Mouse (Mus musculus) C2C12 (cell line): Measurements from ENCODE around the gene Slc22a2. TPM values are rescaled to one million over a fixed set of nuclear protein-coding genes. Genes with fewer than 3 reads are reported as not detected.

Source experiments
- H3K27me3 ChIP-seq: one replicate; pipeline ENCODE4 v1.6.1; 2011; ENCODE audit not compliant: control insufficient read depth, insufficient read depth, insufficient read length
- H3K36me3 ChIP-seq: one replicate; pipeline ENCODE4 v1.6.1; 2011; ENCODE audit not compliant: control insufficient read depth, insufficient read depth
- H3K4me3 ChIP-seq: one replicate; pipeline ENCODE4 v1.5.1; 2011; ENCODE audit warnings: mild to moderate bottlenecking, control low read depth; ENCODE audit not compliant: poor library complexity, insufficient read depth, severe bottlenecking
- H3K79me2 ChIP-seq: one replicate; pipeline ENCODE4 v1.6.1; 2011; ENCODE audit not compliant: control insufficient read depth, insufficient read depth
- H3K79me3 ChIP-seq: one replicate; pipeline ENCODE4 v1.6.1; 2011; ENCODE audit warnings: low read depth, control low read depth
- H3ac ChIP-seq: one replicate; pipeline ENCODE3; 2011; ENCODE audit warnings: low read depth; ENCODE audit not compliant: control insufficient read depth, insufficient read length
- CEBPB ChIP-seq: IDR thresholded peaks from one replicate; pipeline ENCODE4 v1.6.1; 2011; ENCODE audit warnings: low read depth, mild to moderate bottlenecking, control low read depth, moderate library complexity
- CTCF ChIP-seq: IDR thresholded peaks from one replicate; pipeline ENCODE4 v1.5.1; 2011; ENCODE audit not compliant: control insufficient read depth, insufficient read depth, insufficient read length
- FOSL1 ChIP-seq: IDR thresholded peaks from one replicate; pipeline ENCODE4 v1.8.0; 2011; ENCODE audit warnings: mild to moderate bottlenecking, low read length; ENCODE audit not compliant: poor library complexity, insufficient read depth, severe bottlenecking
- MAX ChIP-seq: IDR thresholded peaks from one replicate; pipeline ENCODE4 v1.6.1; 2011; ENCODE audit warnings: mild to moderate bottlenecking, control low read depth
- MYOD1 ChIP-seq: IDR thresholded peaks from one replicate; pipeline ENCODE4 v1.6.1; 2011; ENCODE audit warnings: low read depth; ENCODE audit not compliant: control insufficient read depth, insufficient read length
- MYOG ChIP-seq: IDR thresholded peaks from one replicate; pipeline ENCODE4 v1.6.1; 2011; ENCODE audit not compliant: control insufficient read depth, insufficient read length; ENCODE audit errors: extremely low read depth
- USF1 ChIP-seq: IDR thresholded peaks from one replicate; pipeline ENCODE4 v1.6.1; 2011; ENCODE audit warnings: low read depth, mild to moderate bottlenecking, control low read depth, moderate library complexity
- polyA plus RNA-seq: library from polyadenylated mRNA; unstranded; fragments of >200 nt; fragmentation: generic; extraction: Trizol; gene quantifications from one replicate; pipeline ENCODE4 v1.2.1, GENCODE M21; 2012; ENCODE audit warnings: missing spikeins

Slc22a2 gene
- polyA plus RNA-seq, 1 experiment, result not detected

GRCm38 (mm10) chr17:12590911-12591625 lies 7.1 kb downstream of the Slc22a2 start:
- H3K79me2 ChIP-seq, result no peaks in the 10 kb centered on the region
- peaks cover 10% of the 10 kb centered on the region for H3K27me3 ChIP-seq
- H3K79me3 ChIP-seq, result no peaks in the 10 kb centered on the region
- no peak for TF ChIP-seq MYOG
- no peak for TF ChIP-seq MAX
- TF ChIP-seq USF1, result no peak
- TF ChIP-seq CTCF, result no peak
- TF ChIP-seq FOSL1, result no peak
- TF ChIP-seq CEBPB, result no peak
- H3K36me3 ChIP-seq, result no peaks in the 10 kb centered on the region
- no peak overlapping the region for H3ac ChIP-seq
- no peak overlapping the region for H3K4me3 ChIP-seq

- Histone ChIP-seq H3K4me3 (no peak overlapping the region), H3K79me2 (no peaks in the 10 kb centered on the region), H3K36me3 (no peaks in the 10 kb centered on the region), H3ac (no peak overlapping the region), H3K27me3 (no peaks in the 10 kb centered on the region), H3K79me3 (no peaks in the 10 kb centered on the region)
- TF ChIP-seq FOSL1 (no peak), CEBPB (no peak), MYOD1 (no peak), USF1 (no peak), MAX (no peak), CTCF (no peak), MYOG (no peak)
These were observed 12.0 kb downstream of the Slc22a2 start for GRCm38 (mm10) chr17:12595846-12596515.

GRCm38 (mm10) chr17:12606634-12607033 lies 22.7 kb downstream of the Slc22a2 start:
- Histone ChIP-seq H3K79me3 (no peaks in the 10 kb centered on the region), H3K27me3 (peaks cover 3% of the 10 kb centered on the region), H3K36me3 (no peaks in the 10 kb centered on the region), H3K79me2 (no peaks in the 10 kb centered on the region), H3K4me3 (no peak overlapping the region), H3ac (no peak overlapping the region)
- no peak for TF ChIP-seq MYOG
- no peak for TF ChIP-seq CTCF
- no peak for TF ChIP-seq USF1
- TF ChIP-seq FOSL1, result no peak
- TF ChIP-seq MAX, result no peak
- no peak for TF ChIP-seq CEBPB
- no peak for TF ChIP-seq MYOD1

GRCm38 (mm10) chr17:12607202-12607601 lies 23.3 kb downstream of the Slc22a2 start:
- Histone ChIP-seq H3ac (no peak overlapping the region), H3K27me3 (peaks cover 3% of the 10 kb centered on the region), H3K4me3 (no peak overlapping the region), H3K79me2 (no peaks in the 10 kb centered on the region), H3K79me3 (no peaks in the 10 kb centered on the region), H3K36me3 (no peaks in the 10 kb centered on the region)
- TF ChIP-seq CTCF, result no peak
- no peak for TF ChIP-seq USF1
- TF ChIP-seq MAX, result no peak
- TF ChIP-seq MYOG, result no peak
- no peak for TF ChIP-seq FOSL1
- TF ChIP-seq MYOD1, result no peak

GRCm38 (mm10) chr17:12614511-12615385 lies 30.8 kb downstream of the Slc22a2 start:
- Histone ChIP-seq H3K79me3 (no peaks in the 10 kb centered on the region), H3K4me3 (no peak overlapping the region), H3K27me3 (peaks cover 3% of the 10 kb centered on the region), H3K36me3 (no peaks in the 10 kb centered on the region), H3K79me2 (no peaks in the 10 kb centered on the region), H3ac (no peak overlapping the region)
- TF ChIP-seq FOSL1 (no peak), CEBPB (no peak), USF1 (peak; percentile 51), MYOD1 (no peak), MYOG (no peak)

GRCm38 (mm10) chr17:12615429-12615828 lies 31.5 kb downstream of the Slc22a2 start:
- Histone ChIP-seq H3ac (no peak overlapping the region), H3K36me3 (no peaks in the 10 kb centered on the region), H3K4me3 (no peak overlapping the region), H3K79me2 (no peaks in the 10 kb centered on the region), H3K27me3 (peaks cover 3% of the 10 kb centered on the region), H3K79me3 (no peaks in the 10 kb centered on the region)
- TF ChIP-seq CTCF (no peak), MYOG (no peak), FOSL1 (no peak), USF1 (no peak), MYOD1 (no peak), MAX (no peak), CEBPB (no peak)
